Mouse (Mus musculus) hindbrain, embryonic 11.5 days (tissue): ENCODE results near the gene Glb1l2. TPM values are rescaled to one million over a fixed set of nuclear protein-coding genes. Genes with fewer than 3 reads are reported as not detected.

Experiments
- ATAC-seq: fragments of 200-750 bp; cut with Nextera tagmentation; 2 replicates; pipeline ENCODE4 v1.8.0; 2017; ENCODE audit warnings: mild to moderate bottlenecking, moderate TSS enrichment, moderate library complexity; ENCODE audit not compliant: low FRiP score
- DNase-seq: peaks from one replicate; pipeline ENCODE4 v3.0.0-alpha.2; 2015; ENCODE audit warnings: low spot score
- H3K27ac ChIP-seq: fragments of 300-500 bp; sonication (generic); 2 replicates; pipeline ENCODE4 v1.5.1; 2014; ENCODE audit warnings: mild to moderate bottlenecking, low read depth, low read length
- H3K27me3 ChIP-seq: fragments of 300-500 bp; sonication (generic); 2 replicates; pipeline ENCODE4 v1.6.1; 2014; ENCODE audit warnings: mild to moderate bottlenecking, low read length, moderate library complexity, mixed read lengths; ENCODE audit not compliant: control insufficient read depth, insufficient read depth
- H3K36me3 ChIP-seq: fragments of 300-500 bp; sonication (generic); 2 replicates; pipeline ENCODE4 v1.6.1; 2014; ENCODE audit warnings: mild to moderate bottlenecking, low read length, moderate library complexity, mixed read lengths; ENCODE audit not compliant: control insufficient read depth, insufficient read depth
- H3K4me1 ChIP-seq: fragments of 300-500 bp; sonication (generic); replicated peaks from 2 replicates; pipeline ENCODE4 v1.6.1; 2014; ENCODE audit warnings: low read length, mixed read lengths; ENCODE audit not compliant: control insufficient read depth, insufficient read depth
- H3K4me2 ChIP-seq: fragments of 300-500 bp; sonication (generic); replicated peaks from 2 replicates; pipeline ENCODE4 v1.6.1; 2014; ENCODE audit warnings: mild to moderate bottlenecking, low read depth, low read length
- H3K4me3 ChIP-seq: fragments of 300-500 bp; sonication (generic); 2 replicates; pipeline ENCODE4 v1.5.1; 2014; ENCODE audit warnings: low read depth, low read length
- H3K9ac ChIP-seq: fragments of 300-500 bp; sonication (generic); 2 replicates; pipeline ENCODE4 v1.6.1; 2014; ENCODE audit warnings: low read depth, low read length
- H3K9me3 ChIP-seq: fragments of 300-500 bp; sonication (generic); 2 replicates; pipeline ENCODE4 v1.6.1; 2016; ENCODE audit warnings: low read length; ENCODE audit not compliant: control insufficient read depth
- WGBS: fragments of 180-500 bp; shearing (Covaris S2); extraction: QIAGEN DNeasy Blood & Tissue Kit; methylation state at CpG from one replicate; pipeline ENCODE4 v1.1.7; 2014; 5-methylcytosine and 5-hydroxymethylcytosine counted together
- polyA plus RNA-seq: library from polyadenylated mRNA; unstranded; fragments of >200 nt; fragmentation: Nextera tagmentation; extraction: Ambion mirVana; gene quantifications from 2 replicates; pipeline ENCODE4 v1.2.1, GENCODE M21; 2014

Glb1l2 gene
- polyA plus RNA-seq, 1 experiment from 2014 or later, result 3.7 TPM

DNA sequence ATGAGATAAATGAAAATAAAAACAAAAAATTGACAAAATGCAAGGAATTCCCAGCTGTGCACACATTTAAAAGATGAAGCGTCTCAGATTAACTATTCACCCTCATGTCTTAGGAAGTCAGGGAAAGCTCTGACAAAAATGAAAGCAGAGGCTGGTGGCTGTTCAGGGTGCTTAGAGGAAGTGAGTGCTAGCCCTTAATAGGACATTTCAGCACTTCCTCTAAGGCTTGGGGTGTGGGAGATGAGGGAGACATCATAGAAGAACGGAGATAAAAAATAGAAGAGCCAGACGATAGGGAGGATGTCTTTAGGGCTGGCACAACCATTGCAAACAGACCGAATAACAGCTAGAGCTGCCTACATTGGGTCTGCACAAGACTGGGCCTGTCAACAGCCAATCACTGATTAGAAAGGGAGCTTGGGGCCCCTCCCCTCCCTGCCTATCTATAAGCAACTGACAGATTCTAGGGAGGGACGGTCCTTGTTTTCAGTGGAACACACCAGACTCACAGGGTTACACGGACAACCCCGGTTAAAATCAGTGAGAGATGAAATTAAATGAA is 22.8 kb downstream of the Glb1l2 start:
- peak; percentile 59 for ATAC-seq
- 72% methylated on average over 7 of the region's 7 CpGs for WGBS
- Histone ChIP-seq H3K4me3 (no peak overlapping the region), H3K4me1 (no peaks in the 10 kb centered on the region), H3K27ac (no peak overlapping the region), H3K4me2 (no peak overlapping the region), H3K9ac (no peak overlapping the region), H3K27me3 (no peaks in the 10 kb centered on the region), H3K36me3 (no peaks in the 10 kb centered on the region), H3K9me3 (no peaks in the 10 kb centered on the region)
- DNase-seq, result no peak

- DNase-seq, result no peak
- H3K4me2 ChIP-seq, result no peak overlapping the region
- no peak overlapping the region for H3K4me3 ChIP-seq
- no peak for ATAC-seq
- no peak overlapping the region for H3K27ac ChIP-seq
- 82% methylated on average over 7 of the region's 7 CpGs for WGBS
- H3K4me1 ChIP-seq, result no peaks in the 10 kb centered on the region
- H3K36me3 ChIP-seq, result no peaks in the 10 kb centered on the region
- no peak overlapping the region for H3K9ac ChIP-seq
- no peaks in the 10 kb centered on the region for H3K27me3 ChIP-seq
- H3K9me3 ChIP-seq, result no peaks in the 10 kb centered on the region
Measured at GRCm38 (mm10) chr9:26778421-26778820, 27.8 kb downstream of the Glb1l2 start.

DNA sequence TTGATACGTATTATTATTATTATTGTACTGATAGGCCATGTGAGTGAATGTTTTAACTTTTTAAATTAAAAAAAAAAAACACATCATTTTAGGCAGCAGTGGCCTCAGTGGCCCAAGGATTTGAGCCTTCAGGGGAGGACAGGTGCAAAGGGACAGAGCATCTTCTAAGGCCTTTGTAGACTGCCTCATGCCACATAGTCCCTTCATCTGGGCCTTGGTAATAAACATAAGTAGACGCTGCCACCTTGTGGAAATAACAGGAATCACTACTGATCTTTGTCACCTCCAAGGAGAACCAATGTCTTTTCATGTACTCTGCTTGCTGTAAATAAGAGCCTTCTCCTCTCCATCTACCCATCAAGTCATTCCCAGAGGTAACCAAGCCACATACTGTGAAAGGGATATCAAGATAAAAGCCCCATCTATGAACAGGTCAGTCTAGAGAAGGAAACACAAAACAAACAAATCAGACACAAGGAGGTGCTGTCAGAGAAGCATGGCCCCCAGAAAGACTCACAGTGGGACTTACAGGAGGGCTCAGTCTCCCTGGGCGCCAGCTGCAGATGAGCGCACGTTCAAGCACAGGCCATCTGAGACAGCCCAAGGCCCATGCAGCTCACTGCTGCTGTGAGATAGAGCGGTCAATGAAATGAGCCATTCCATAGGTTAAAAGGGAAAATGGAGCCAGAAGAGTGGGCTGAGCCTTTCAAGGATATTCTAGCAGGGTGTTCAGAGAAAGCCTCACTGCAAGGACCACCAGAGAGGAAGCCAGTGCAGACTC is 30.0 kb downstream of the Glb1l2 start:
- 63% methylated on average over 6 of the region's 6 CpGs for WGBS
- Histone ChIP-seq H3K9me3 (no peaks in the 10 kb centered on the region), H3K36me3 (no peaks in the 10 kb centered on the region), H3K4me2 (no peak overlapping the region), H3K27ac (no peak overlapping the region), H3K27me3 (no peaks in the 10 kb centered on the region), H3K4me1 (no peaks in the 10 kb centered on the region), H3K9ac (no peak overlapping the region), H3K4me3 (no peak overlapping the region)
- peak; percentile 72 for DNase-seq
- peak; percentile 55 for ATAC-seq

GRCm38 (mm10) chr9:26775700-26776099 is 30.6 kb downstream of the Glb1l2 start:
- Histone ChIP-seq H3K27ac (no peak overlapping the region), H3K36me3 (no peaks in the 10 kb centered on the region)
- ATAC-seq, result 0 out of 2 replicates have a peak, but pooled peaks have one; percentile 51

GRCm38 (mm10) chr9:26768181-26768580 is 38.1 kb downstream of the Glb1l2 start:
- WGBS, result 86% methylated on average over 3 of the region's 3 CpGs
- Histone ChIP-seq H3K4me1 (no peaks in the 10 kb centered on the region), H3K9me3 (no peaks in the 10 kb centered on the region), H3K4me2 (no peak overlapping the region), H3K27me3 (no peaks in the 10 kb centered on the region), H3K27ac (no peak overlapping the region), H3K36me3 (no peaks in the 10 kb centered on the region), H3K9ac (no peak overlapping the region), H3K4me3 (no peak overlapping the region)
- DNase-seq (no peak), ATAC-seq (no peak)

More at GRCm38 (mm10) chr9:26775700-26776099, 30.6 kb downstream of the Glb1l2 start:
- Histone ChIP-seq H3K4me1 (no peaks in the 10 kb centered on the region), H3K4me3 (no peak overlapping the region), H3K27me3 (no peaks in the 10 kb centered on the region), H3K4me2 (no peak overlapping the region), H3K9ac (no peak overlapping the region), H3K9me3 (no peaks in the 10 kb centered on the region)
- 91% methylated on average over 2 of the region's 2 CpGs for WGBS
- DNase-seq, result no peak

- no peaks in the 10 kb centered on the region for H3K27me3 ChIP-seq
- H3K9ac ChIP-seq, result no peak overlapping the region
- no peak overlapping the region for H3K4me2 ChIP-seq
- DNase-seq, result no peak
- no peaks in the 10 kb centered on the region for H3K4me1 ChIP-seq
- ATAC-seq, result no peak
- no peak overlapping the region for H3K4me3 ChIP-seq
- no peaks in the 10 kb centered on the region for H3K36me3 ChIP-seq
- no peaks in the 10 kb centered on the region for H3K9me3 ChIP-seq
- 87% methylated on average over 6 of the region's 6 CpGs for WGBS
- H3K27ac ChIP-seq, result no peak overlapping the region
Measured at GRCm38 (mm10) chr9:26762477-26762876, 43.8 kb downstream of the Glb1l2 start.

DNA sequence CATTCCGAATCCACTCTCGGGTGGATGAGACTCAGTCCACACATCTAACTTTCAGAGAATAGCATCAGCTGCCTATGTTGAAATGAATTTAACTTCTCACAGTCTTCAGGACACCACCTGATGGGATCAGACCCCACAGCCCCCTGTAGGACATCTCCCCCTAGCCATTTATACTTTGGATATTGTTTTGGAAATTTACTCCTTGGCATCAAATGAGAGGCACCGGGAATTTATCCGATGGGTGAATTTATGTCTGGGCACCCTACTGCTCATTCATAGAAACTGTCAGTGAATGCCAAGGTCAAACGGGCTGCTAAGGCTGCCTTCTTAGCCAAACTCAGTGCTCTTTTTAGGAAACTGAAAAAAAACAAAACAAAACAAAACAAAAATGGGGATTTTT is 45.7 kb downstream of the Glb1l2 start:
- WGBS, result 76% methylated on average over 5 of the region's 5 CpGs

DNA sequence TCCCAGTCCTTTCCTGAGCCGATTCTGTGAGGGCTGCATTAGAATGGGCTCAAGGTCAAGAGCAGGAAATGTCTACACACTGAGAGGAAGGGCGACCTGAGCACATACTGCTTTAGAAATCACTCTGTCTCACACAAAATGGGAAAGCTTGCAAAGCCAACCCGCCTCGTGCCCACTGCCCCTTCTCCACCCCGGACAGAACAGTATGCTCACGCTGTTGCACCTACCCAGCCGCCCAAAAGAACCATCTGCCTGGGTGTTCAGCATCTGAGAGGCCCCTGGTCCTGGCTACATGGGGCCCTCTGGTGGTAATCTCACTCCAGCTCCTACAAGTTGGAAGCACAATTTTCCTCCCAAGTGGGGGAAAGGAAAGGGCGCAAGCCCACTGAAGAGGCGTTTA is 46.2 kb downstream of the Glb1l2 start:
- H3K9me3 ChIP-seq, result no peaks in the 10 kb centered on the region
- no peak overlapping the region for H3K4me2 ChIP-seq
- no peaks in the 10 kb centered on the region for H3K4me1 ChIP-seq
- H3K27ac ChIP-seq, result no peak overlapping the region
- ATAC-seq (peak; percentile 68), DNase-seq (peak; percentile 48)
- no peaks in the 10 kb centered on the region for H3K27me3 ChIP-seq
- no peak overlapping the region for H3K4me3 ChIP-seq
- no peak overlapping the region for H3K9ac ChIP-seq
- 38% methylated on average over 9 of the region's 9 CpGs for WGBS
- H3K36me3 ChIP-seq, result no peaks in the 10 kb centered on the region

More for the DNA sequence above, 45.7 kb downstream of the Glb1l2 start:
- Histone ChIP-seq H3K36me3 (no peaks in the 10 kb centered on the region), H3K27ac (no peak overlapping the region), H3K9ac (no peak overlapping the region), H3K27me3 (no peaks in the 10 kb centered on the region), H3K4me1 (no peaks in the 10 kb centered on the region), H3K9me3 (no peaks in the 10 kb centered on the region), H3K4me2 (no peak overlapping the region), H3K4me3 (no peak overlapping the region)
- DNase-seq, result no peak
- ATAC-seq, result peak; percentile 10; the same call in 1 of the 2 replicates

DNA sequence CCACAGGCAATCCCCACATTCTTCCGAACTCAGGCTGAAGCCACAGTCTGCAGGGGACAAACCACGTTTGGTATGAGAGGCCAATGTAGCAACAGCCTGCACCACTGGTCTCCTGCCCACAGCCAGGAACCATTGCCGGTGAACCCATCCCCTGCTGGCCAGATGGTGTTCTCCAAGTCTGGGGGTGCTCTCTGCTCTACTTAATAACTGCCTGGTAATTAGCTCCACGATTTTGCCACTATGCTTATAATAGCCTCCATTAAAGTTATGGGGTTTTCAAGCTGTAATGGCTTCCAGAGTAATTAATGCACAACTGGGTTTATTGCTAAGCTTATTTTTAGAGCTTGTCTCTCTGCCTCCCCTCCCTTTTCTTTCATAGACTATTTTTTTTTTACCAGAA is 57.4 kb downstream of the Glb1l2 start:
- Histone ChIP-seq H3K4me3 (no peak overlapping the region), H3K4me2 (no peak overlapping the region), H3K9me3 (no peaks in the 10 kb centered on the region), H3K36me3 (no peaks in the 10 kb centered on the region), H3K27me3 (no peaks in the 10 kb centered on the region), H3K27ac (no peak overlapping the region), H3K9ac (no peak overlapping the region), H3K4me1 (no peaks in the 10 kb centered on the region)
- ATAC-seq (no peak), DNase-seq (no peak)
- WGBS, result 84% methylated on average over 4 of the region's 4 CpGs
